Mouse (Mus musculus): ENCODE measurements around the gene Ndufa8. TPM values are rescaled to one million over a fixed set of nuclear protein-coding genes. Genes with fewer than 3 reads are reported as not detected.

Ndufa8 gene
- total and polyA plus RNA-seq, 2 experiments from 2014 or later = 252 to 915 TPM

- Histone ChIP-seq H3K9ac (replicated peaks; ENCODE audit: low read depth, low read length) (no peak overlapping the region), H3K36me3 (replicated peaks; ENCODE audit: control insufficient read depth, insufficient read depth, low read length) (no peaks in the 10 kb centered on the region), H3K27ac (ENCODE audit: low read depth) (no peak overlapping the region), H3K27me3 (ENCODE audit: control insufficient read depth, insufficient read depth, low read length) (no peaks in the 10 kb centered on the region), H3K4me2 (ENCODE audit: low read depth, low read length) (no peak overlapping the region), H3K9me3 (replicated peaks; ENCODE audit: control insufficient read depth, low read length) (no peaks in the 10 kb centered on the region), H3K4me3 (ENCODE audit: low read depth, low read length) (no peak overlapping the region), H3K4me1 (ENCODE audit: control insufficient read depth, insufficient read depth) (no peaks in the 10 kb centered on the region)
- TF ChIP-seq CTCF (IDR thresholded peaks at IDR 0.05; ENCODE audit: low read depth) = no peak
- TF ChIP-seq EP300 (IDR thresholded peaks at IDR 0.05; ENCODE audit: low read depth) = no peak
- WGBS = 60% methylated on average over 9 of the region's 9 CpGs
- no peak for ATAC-seq (ENCODE audit: insufficient read depth, low read depth)
- DNase-seq (ENCODE audit: low spot score) = no peak
Observed at GRCm38 (mm10) chr2:36067132-36067531, 17.9 kb upstream of the Ndufa8 start.

DNA sequence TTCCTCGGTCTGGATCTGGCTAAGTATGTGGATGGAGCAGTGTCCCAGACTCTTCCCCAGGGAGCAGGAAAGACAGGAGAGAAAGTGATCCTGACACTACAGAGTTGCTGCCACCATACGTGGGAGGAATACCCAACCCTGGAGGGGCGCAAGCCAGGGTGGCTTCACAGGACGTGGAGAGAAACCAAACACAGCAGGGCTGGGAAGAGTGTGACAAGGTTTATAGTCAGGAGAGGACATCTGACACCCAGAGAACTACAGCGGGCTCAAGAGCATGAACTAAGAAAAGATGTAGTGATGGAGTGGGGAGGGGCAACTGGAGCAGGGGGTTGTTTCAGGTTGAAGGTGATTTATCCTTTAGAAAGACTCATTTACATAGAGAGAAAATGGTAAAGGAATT lies 12.2 kb upstream of the Ndufa8 start:
- Histone ChIP-seq H3K9me3 (replicated peaks; ENCODE audit: control insufficient read depth, low read length) (no peaks in the 10 kb centered on the region), H3K36me3 (replicated peaks; ENCODE audit: control insufficient read depth, insufficient read depth, low read length) (no peaks in the 10 kb centered on the region), H3K4me2 (ENCODE audit: low read depth, low read length) (no peak overlapping the region), H3K4me3 (ENCODE audit: low read depth, low read length) (no peak overlapping the region), H3K9ac (replicated peaks; ENCODE audit: low read depth, low read length) (no peak overlapping the region), H3K27me3 (ENCODE audit: control insufficient read depth, insufficient read depth, low read length) (no peaks in the 10 kb centered on the region), H3K4me1 (ENCODE audit: control insufficient read depth, insufficient read depth) (no peaks in the 10 kb centered on the region), H3K27ac (ENCODE audit: low read depth) (no peak overlapping the region)
- DNase-seq (ENCODE audit: low spot score) = no peak
- TF ChIP-seq EP300 (IDR thresholded peaks at IDR 0.05; ENCODE audit: low read depth) (no peak), CTCF (IDR thresholded peaks at IDR 0.05; ENCODE audit: low read depth) (no peak)
- no peak for ATAC-seq (ENCODE audit: insufficient read depth, low read depth)
- WGBS = 52% methylated on average over 5 of the region's 5 CpGs

- DNase-seq (ENCODE audit: low spot score) = no peak
- no peaks in the 10 kb centered on the region for H3K9me3 ChIP-seq (replicated peaks; ENCODE audit: control insufficient read depth, low read length)
- H3K4me1 ChIP-seq (ENCODE audit: control insufficient read depth, insufficient read depth) = no peaks in the 10 kb centered on the region
- no peak overlapping the region for H3K4me3 ChIP-seq (ENCODE audit: low read depth, low read length)
- TF ChIP-seq EP300 (IDR thresholded peaks at IDR 0.05; ENCODE audit: low read depth) = no peak
- no peak for TF ChIP-seq CTCF (IDR thresholded peaks at IDR 0.05; ENCODE audit: low read depth)
- H3K9ac ChIP-seq (replicated peaks; ENCODE audit: low read depth, low read length) = no peak overlapping the region
- no peak overlapping the region for H3K27ac ChIP-seq (ENCODE audit: low read depth)
- WGBS = 53% methylated on average over 3 of the region's 3 CpGs
- no peak overlapping the region for H3K4me2 ChIP-seq (ENCODE audit: low read depth, low read length)
- no peaks in the 10 kb centered on the region for H3K36me3 ChIP-seq (replicated peaks; ENCODE audit: control insufficient read depth, insufficient read depth, low read length)
- H3K27me3 ChIP-seq (ENCODE audit: control insufficient read depth, insufficient read depth, low read length) = 0 out of 2 replicates have a peak, but pooled peaks cover 3% of the 10 kb centered on the region
- ATAC-seq (ENCODE audit: insufficient read depth, low read depth) = no peak
Observed at GRCm38 (mm10) chr2:36056248-36056647, 7.0 kb upstream of the Ndufa8 start.

GRCm38 (mm10) chr2:36053249-36053648 lies 4.0 kb upstream of the Ndufa8 start:
- H3K36me3 ChIP-seq (replicated peaks; ENCODE audit: control insufficient read depth, insufficient read depth, low read length) = no peaks in the 10 kb centered on the region
- H3K4me2 ChIP-seq (ENCODE audit: low read depth, low read length) = no peak overlapping the region
- no peak overlapping the region for H3K27ac ChIP-seq (ENCODE audit: low read depth)
- TF ChIP-seq EP300 (IDR thresholded peaks at IDR 0.05; ENCODE audit: low read depth) (no peak), CTCF (IDR thresholded peaks at IDR 0.05; ENCODE audit: low read depth) (no peak)
- 0 out of 2 replicates have a peak, but pooled peaks cover 3% of the 10 kb centered on the region for H3K27me3 ChIP-seq (ENCODE audit: control insufficient read depth, insufficient read depth, low read length)
- H3K9me3 ChIP-seq (replicated peaks; ENCODE audit: control insufficient read depth, low read length) = no peaks in the 10 kb centered on the region
- DNase-seq (ENCODE audit: low spot score) = no peak
- 27% methylated on average over 3 of the region's 3 CpGs for WGBS
- H3K4me3 ChIP-seq (ENCODE audit: low read depth, low read length) = no peak overlapping the region
- no peak overlapping the region for H3K9ac ChIP-seq (replicated peaks; ENCODE audit: low read depth, low read length)
- peaks cover under 1% of the 10 kb centered on the region; the same call in 1 of the 2 replicates for H3K4me1 ChIP-seq (ENCODE audit: control insufficient read depth, insufficient read depth)
- no peak for ATAC-seq (ENCODE audit: insufficient read depth, low read depth)

- no peak overlapping the region for H3K9ac ChIP-seq (replicated peaks; ENCODE audit: low read depth, low read length)
- H3K4me2 ChIP-seq (ENCODE audit: low read depth, low read length) = peak overlapping the region; percentile 83
- H3K27ac ChIP-seq (ENCODE audit: low read depth) = no peak overlapping the region
- 0 out of 2 replicates have a peak, but pooled peaks cover 3% of the 10 kb centered on the region for H3K27me3 ChIP-seq (ENCODE audit: control insufficient read depth, insufficient read depth, low read length)
- peak overlapping the region; percentile 98 for H3K4me3 ChIP-seq (ENCODE audit: low read depth, low read length)
- DNase-seq (ENCODE audit: low spot score) (no peak), ATAC-seq (ENCODE audit: insufficient read depth, low read depth) (no peak)
- peaks cover 20% of the 10 kb centered on the region for H3K4me1 ChIP-seq (ENCODE audit: control insufficient read depth, insufficient read depth)
- peaks cover 12% of the 10 kb centered on the region; the same call in 1 of the 2 replicates for H3K36me3 ChIP-seq (replicated peaks; ENCODE audit: control insufficient read depth, insufficient read depth, low read length)
- no peaks in the 10 kb centered on the region for H3K9me3 ChIP-seq (replicated peaks; ENCODE audit: control insufficient read depth, low read length)
- 46% methylated on average over 10 of the region's 10 CpGs for WGBS
- TF ChIP-seq CTCF (IDR thresholded peaks at IDR 0.05; ENCODE audit: low read depth) = no peak
- no peak for TF ChIP-seq EP300 (IDR thresholded peaks at IDR 0.05; ENCODE audit: low read depth)
Observed at GRCm38 (mm10) chr2:36049567-36049954, 355 bp upstream of the Ndufa8 start.

GRCm38 (mm10) chr2:36048164-36048563 lies 1.0 kb downstream of the Ndufa8 start:
- ATAC-seq (ENCODE audit: insufficient read depth, low read depth) (no peak), DNase-seq (ENCODE audit: low spot score) (peak; percentile 25)
- H3K36me3 ChIP-seq (replicated peaks; ENCODE audit: control insufficient read depth, insufficient read depth, low read length) = peaks cover 19% of the 10 kb centered on the region
- peak overlapping the region; percentile 87 for H3K27ac ChIP-seq (ENCODE audit: low read depth)
- no peaks in the 10 kb centered on the region for H3K27me3 ChIP-seq (ENCODE audit: control insufficient read depth, insufficient read depth, low read length)
- H3K9ac ChIP-seq (replicated peaks; ENCODE audit: low read depth, low read length) = peak overlapping the region; percentile 91
- 21% methylated on average over 8 of the region's 8 CpGs for WGBS
- H3K4me3 ChIP-seq (ENCODE audit: low read depth, low read length) = peak overlapping the region; percentile 98
- peaks cover 20% of the 10 kb centered on the region for H3K4me1 ChIP-seq (ENCODE audit: control insufficient read depth, insufficient read depth)
- no peak for TF ChIP-seq CTCF (IDR thresholded peaks at IDR 0.05; ENCODE audit: low read depth)
- no peak for TF ChIP-seq EP300 (IDR thresholded peaks at IDR 0.05; ENCODE audit: low read depth)
- H3K9me3 ChIP-seq (replicated peaks; ENCODE audit: control insufficient read depth, low read length) = no peaks in the 10 kb centered on the region
- peak overlapping the region; percentile 83 for H3K4me2 ChIP-seq (ENCODE audit: low read depth, low read length)
